Mouse (Mus musculus): ENCODE measurements around the gene Snx18. TPM values are rescaled to one million over a fixed set of nuclear protein-coding genes. Genes with fewer than 3 reads are reported as not detected.

The Snx18 gene
- total RNA-seq, 2 experiments from 2014 or later, result 9.1 to 11.0 TPM

DNA sequence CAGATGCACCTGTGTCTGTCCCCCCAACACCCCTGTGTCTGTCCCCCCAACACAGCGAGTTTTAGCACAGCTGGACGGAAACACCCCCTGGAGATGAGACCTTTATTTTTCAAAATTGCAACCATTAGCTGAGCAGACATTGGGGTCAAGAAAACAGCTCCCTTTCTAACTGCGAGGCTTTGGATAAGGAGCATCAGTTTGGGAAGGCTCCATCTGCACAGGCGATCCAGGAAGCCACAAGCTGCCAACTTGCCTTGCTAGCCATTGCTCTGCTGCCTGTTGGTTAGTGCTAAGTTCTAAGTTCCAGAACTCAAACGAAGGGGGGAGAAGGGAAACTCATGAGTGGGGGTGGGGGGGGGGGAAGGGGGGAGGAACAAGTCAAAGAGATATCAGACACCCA lies 51.4 kb downstream of the Snx18 start:
- no peak for DNase-seq

- peak; percentile 22 for DNase-seq
Measured at GRCm38 (mm10) chr13:113566411-113566810, 52.0 kb downstream of the Snx18 start.

- no peak for DNase-seq
Measured at GRCm38 (mm10) chr13:113559646-113560045, 58.7 kb downstream of the Snx18 start.

- DNase-seq, result no peak
Measured at GRCm38 (mm10) chr13:113556538-113556937, 61.8 kb downstream of the Snx18 start.

- peak; percentile 39 for DNase-seq
Measured at GRCm38 (mm10) chr13:113555226-113555625, 63.1 kb downstream of the Snx18 start.

- DNase-seq, result peak; percentile 12
Measured at GRCm38 (mm10) chr13:113553603-113554230, 64.6 kb downstream of the Snx18 start.

GRCm38 (mm10) chr13:113552341-113552740 lies 66.0 kb downstream of the Snx18 start:
- no peak for DNase-seq

DNA sequence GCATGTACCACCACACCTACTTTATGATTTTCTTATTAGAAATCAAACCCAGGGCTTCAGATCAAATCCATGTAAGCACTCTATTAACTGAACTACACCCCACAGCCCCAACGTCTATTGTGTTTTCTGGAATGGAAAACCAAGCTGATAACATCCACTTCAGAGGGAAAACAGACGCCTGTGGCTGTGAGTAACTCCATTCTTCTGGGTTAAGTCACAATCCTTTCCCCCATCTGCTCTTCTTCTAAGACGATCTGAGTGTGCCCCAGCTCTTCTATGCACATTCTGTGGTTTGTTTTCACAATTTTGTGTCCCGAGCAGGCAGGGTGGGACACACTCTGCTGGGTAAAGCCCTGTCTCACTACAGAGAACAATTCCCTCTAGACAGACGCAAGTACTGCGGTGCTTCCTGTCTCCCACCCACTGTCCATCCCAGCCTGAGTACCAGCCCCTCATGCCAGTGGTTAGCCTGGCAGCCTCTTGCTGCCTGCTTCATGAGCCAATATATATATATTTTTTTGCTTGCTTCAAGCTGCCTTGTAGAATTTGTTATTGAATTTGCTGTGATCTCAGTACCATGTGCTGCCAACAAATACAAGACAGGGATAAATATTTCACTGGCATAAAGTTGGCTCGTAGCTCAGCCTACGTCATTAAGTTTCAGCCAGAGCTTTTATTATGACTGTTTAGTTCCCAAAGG lies 67.3 kb downstream of the Snx18 start:
- no peak for DNase-seq

- no peak for DNase-seq
Measured at GRCm38 (mm10) chr13:113549021-113549420, 69.3 kb downstream of the Snx18 start.

DNA sequence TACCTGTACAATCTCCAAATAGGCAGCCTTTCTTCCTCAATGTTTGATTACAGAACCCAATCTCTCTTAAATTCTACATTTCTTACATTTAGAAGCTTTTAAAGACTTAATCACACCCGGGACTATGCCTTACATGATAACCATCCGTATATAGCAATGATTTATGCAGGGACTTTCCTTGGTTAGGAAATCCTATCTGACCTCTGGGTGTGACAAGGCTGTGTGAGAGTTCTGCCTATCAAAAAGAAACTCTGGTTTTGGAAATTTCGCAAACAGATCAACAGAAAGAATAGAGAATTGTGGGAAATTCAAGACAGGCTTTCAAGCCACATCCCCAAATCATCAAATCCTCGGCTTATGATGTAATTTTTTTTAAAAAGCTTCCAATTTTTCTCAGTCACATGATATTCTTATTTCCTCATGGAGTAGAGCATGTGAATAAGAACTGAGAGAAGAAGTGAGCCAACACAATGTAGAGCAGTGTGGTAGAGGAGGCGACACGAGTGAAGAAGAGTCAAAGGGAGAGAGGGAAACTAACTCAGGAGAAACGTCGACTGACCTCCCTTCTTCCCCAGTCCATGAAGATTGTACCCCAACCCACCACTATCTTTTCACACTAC lies 70.4 kb downstream of the Snx18 start:
- no peak for DNase-seq

DNA sequence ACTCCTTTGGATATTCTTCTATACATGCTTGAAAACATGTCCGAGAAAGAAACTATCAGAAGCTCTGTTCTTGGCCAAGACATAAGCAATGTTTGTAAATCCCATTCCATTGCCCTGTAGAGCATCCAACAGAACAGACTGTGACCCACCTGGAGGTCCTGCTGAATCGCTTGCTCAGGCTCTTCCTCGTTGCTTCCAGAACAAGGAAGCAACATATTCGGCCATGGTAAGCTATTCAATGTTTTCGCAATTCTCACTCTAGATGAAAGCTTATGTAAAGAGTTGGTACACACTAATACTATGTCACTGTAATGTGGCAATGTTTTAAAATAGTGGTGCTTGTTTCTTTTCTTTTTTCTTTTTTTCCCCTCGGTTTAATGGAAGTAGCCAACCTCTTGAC lies 76.0 kb downstream of the Snx18 start:
- DNase-seq, result no peak

Other genes starting within 250 kb of the Snx18 start
- gene Hspb3, start 45.1 kb upstream of the Snx18 start, total RNA-seq (2021), result 10 to 100 TPM; 49.4 to 49.6 TPM
- gene Arl15, start 175.9 kb upstream of the Snx18 start, total RNA-seq (2021), result 1 to 10 TPM; 4.4 to 6.1 TPM

All from gastrocnemius, postnatal 25 days (tissue).